Mouse (Mus musculus) liver, adult 2 months (tissue): ENCODE measurements around the gene Stk24. TPM values are rescaled to one million over a fixed set of nuclear protein-coding genes. Genes with fewer than 3 reads are reported as not detected.

Experiments
- DNase-seq: peaks from one replicate; pipeline ENCODE4 v3.0.0-alpha.2; 2011; ENCODE audit warnings: low read depth, low spot score; ENCODE audit errors: extremely low read depth
- H3K27ac ChIP-seq: fragments of 200-500 bp; replicated peaks from 2 replicates; pipeline ENCODE4 v1.5.1; 2012; ENCODE audit warnings: low read depth, mild to moderate bottlenecking, control low read depth, inconsistent platforms, low read length; ENCODE audit not compliant: insufficient read depth
- H3K27me3 ChIP-seq: fragments of 200-500 bp; 2 replicates; pipeline ENCODE4 v1.6.1; 2012; ENCODE audit warnings: mild to moderate bottlenecking, moderate library complexity, low read length, inconsistent platforms; ENCODE audit not compliant: control insufficient read depth, insufficient read depth
- H3K36me3 ChIP-seq: fragments of 200-500 bp; 2 replicates; pipeline ENCODE4 v1.6.1; 2012; ENCODE audit warnings: low read length, inconsistent platforms; ENCODE audit not compliant: control insufficient read depth, insufficient read depth
- H3K4me1 ChIP-seq: fragments of 200-500 bp; 2 replicates; pipeline ENCODE4 v1.6.1; 2011; ENCODE audit warnings: low read length; ENCODE audit not compliant: control insufficient read depth, insufficient read depth
- H3K4me3 ChIP-seq: fragments of 200-500 bp; 2 replicates; pipeline ENCODE4 v1.5.1; 2011; ENCODE audit warnings: low read depth, mild to moderate bottlenecking, control low read depth, low read length, moderate library complexity; ENCODE audit not compliant: insufficient read depth
- H3K79me2 ChIP-seq: fragments of 200-500 bp; 2 replicates; pipeline ENCODE4 v1.6.1; 2012; ENCODE audit warnings: inconsistent platforms, mild to moderate bottlenecking, low read length, moderate library complexity; ENCODE audit not compliant: control insufficient read depth, insufficient read depth
- H3K9ac ChIP-seq: fragments of 200-500 bp; 2 replicates; pipeline ENCODE4 v1.6.1; 2012; ENCODE audit warnings: low read depth, mild to moderate bottlenecking, control low read depth, inconsistent platforms, low read length
- CTCF ChIP-seq: fragments of 200-500 bp; IDR thresholded peaks from 2 replicates; pipeline ENCODE4 v1.5.1; 2011; ENCODE audit warnings: low read depth, low read length, control low read depth
- POLR2A ChIP-seq: fragments of 200-500 bp; IDR thresholded peaks from 2 replicates; pipeline ENCODE4 v1.6.1; 2011; ENCODE audit warnings: low read length, control low read depth; ENCODE audit not compliant: insufficient read depth; ENCODE audit errors: extremely low read depth
- WGBS: fragments of 180-500 bp; shearing (Covaris S2); methylation state at CpG from one replicate; pipeline ENCODE4 v1.1.7; 2018; 5-methylcytosine and 5-hydroxymethylcytosine counted together
- polyA plus RNA-seq: library from polyadenylated mRNA; depleted of rRNA; stranded (reverse); fragments of >200 nt; gene quantifications from 2 replicates; pipeline ENCODE4 v1.2.3, GENCODE M21; 2012
- total RNA-seq: library from RNA; depleted of rRNA; stranded (reverse); fragments of >200 nt; gene quantifications from 2 replicates; pipeline ENCODE4 v1.2.3, GENCODE M21; 2014

Stk24 gene
- total and polyA plus RNA-seq, 2 experiments, result 9.3 to 10.1 TPM

DNA sequence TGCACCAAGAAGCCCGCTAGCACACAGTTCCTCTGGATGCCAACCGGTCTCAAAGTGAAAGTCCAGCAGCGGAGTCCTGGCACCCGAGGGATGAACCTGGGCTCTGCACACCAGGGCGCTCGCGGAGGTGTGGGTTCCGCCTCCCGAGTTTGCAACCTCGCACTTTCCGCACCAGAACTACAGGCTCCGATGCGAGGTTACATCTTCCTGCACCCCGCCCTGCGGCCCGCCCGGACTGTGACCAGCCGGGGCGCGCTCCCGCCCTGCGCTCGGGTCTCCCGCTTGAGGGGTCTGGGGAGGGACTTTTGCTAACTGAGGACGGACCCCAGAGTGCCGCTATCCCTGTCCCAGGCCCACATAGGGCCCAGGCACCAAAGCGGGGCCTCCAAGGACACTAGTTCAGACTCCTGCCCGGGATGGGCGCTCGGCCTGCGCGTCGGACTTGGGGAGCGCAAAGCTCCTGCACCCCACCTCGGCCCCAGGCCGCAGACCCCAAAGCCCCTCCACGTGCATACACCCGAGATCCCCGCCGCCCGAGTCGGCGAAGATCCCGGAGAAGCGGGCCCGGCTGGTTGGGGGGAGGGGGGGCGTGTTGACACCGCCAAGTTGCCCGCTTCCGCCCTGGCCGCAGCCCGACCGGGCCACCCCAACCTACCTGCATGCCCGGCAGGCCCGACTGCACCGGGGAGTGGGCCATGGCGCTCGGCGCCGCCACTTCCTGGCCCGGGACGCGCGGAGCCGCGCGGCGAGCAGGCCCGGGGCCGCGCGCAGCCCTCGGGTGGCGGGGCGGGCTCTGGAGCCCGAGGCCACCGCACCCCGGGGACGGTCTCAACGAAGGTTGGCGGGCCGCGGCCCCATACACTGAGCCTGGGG is 1.3 kb downstream of the Stk24 start:
- under 1% methylated on average over 79 of the region's 83 CpGs for WGBS
- Histone ChIP-seq H3K79me2 (peaks cover 36% of the 10 kb centered on the region), H3K4me1 (peaks cover 7% of the 10 kb centered on the region), H3K27me3 (no peaks in the 10 kb centered on the region), H3K9ac (peak overlapping the region; percentile 89), H3K36me3 (no peaks in the 10 kb centered on the region), H3K27ac (peak overlapping the region; percentile 83), H3K4me3 (peak overlapping the region; percentile 80)
- peak; percentile 86 for DNase-seq
- TF ChIP-seq POLR2A (no peak), CTCF (no peak)

GRCm38 (mm10) chr14:121376566-121376965 is 3.2 kb downstream of the Stk24 start:
- H3K27me3 ChIP-seq, result no peaks in the 10 kb centered on the region
- no peak overlapping the region for H3K4me3 ChIP-seq
- peaks cover 51% of the 10 kb centered on the region for H3K79me2 ChIP-seq
- no peak for DNase-seq
- TF ChIP-seq POLR2A, result no peak
- no peak for TF ChIP-seq CTCF
- H3K9ac ChIP-seq, result no peak overlapping the region
- no peaks in the 10 kb centered on the region for H3K36me3 ChIP-seq
- 42% methylated on average over 6 of the region's 6 CpGs for WGBS
- peaks cover 11% of the 10 kb centered on the region for H3K4me1 ChIP-seq
- no peak overlapping the region for H3K27ac ChIP-seq

DNA sequence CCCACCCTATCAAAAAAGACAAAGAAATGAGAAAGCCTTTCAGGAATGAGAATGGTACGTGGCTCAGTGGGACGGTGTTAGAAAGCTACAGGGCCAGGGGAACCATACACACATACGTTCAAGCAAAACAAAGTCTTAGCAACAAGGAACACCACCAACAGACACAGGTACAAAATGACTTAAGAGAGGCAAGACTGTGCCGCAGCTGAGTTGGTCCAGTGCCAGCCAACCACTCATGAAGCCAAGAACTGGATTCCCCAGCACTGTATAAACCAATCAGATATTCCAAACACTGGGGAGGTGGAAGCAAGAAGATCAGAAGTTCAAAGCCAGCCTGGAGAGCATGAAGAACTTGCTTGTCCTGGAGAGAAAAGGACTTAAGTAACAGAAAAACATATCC is 5.9 kb downstream of the Stk24 start:
- Histone ChIP-seq H3K4me3 (no peak overlapping the region), H3K27me3 (no peaks in the 10 kb centered on the region), H3K79me2 (peaks cover 71% of the 10 kb centered on the region), H3K36me3 (no peaks in the 10 kb centered on the region), H3K4me1 (peaks cover 11% of the 10 kb centered on the region), H3K9ac (no peak overlapping the region), H3K27ac (no peak overlapping the region)
- 80% methylated on average over 4 of the region's 4 CpGs for WGBS
- TF ChIP-seq CTCF (no peak), POLR2A (no peak)
- DNase-seq, result peak; percentile 28

- no peak for DNase-seq
- Histone ChIP-seq H3K27ac (no peak overlapping the region), H3K79me2 (peaks cover 66% of the 10 kb centered on the region), H3K4me3 (no peak overlapping the region), H3K4me1 (peaks cover 13% of the 10 kb centered on the region), H3K9ac (no peak overlapping the region), H3K27me3 (no peaks in the 10 kb centered on the region), H3K36me3 (no peaks in the 10 kb centered on the region)
- WGBS, result 85% methylated on average over 9 of the region's 9 CpGs
- TF ChIP-seq CTCF, result no peak
Observed at GRCm38 (mm10) chr14:121373020-121373419, 6.8 kb downstream of the Stk24 start.

GRCm38 (mm10) chr14:121371911-121372820 is 7.6 kb downstream of the Stk24 start:
- no peaks in the 10 kb centered on the region for H3K27me3 ChIP-seq
- peaks cover 12% of the 10 kb centered on the region for H3K4me1 ChIP-seq
- 66% methylated on average over 5 of the region's 5 CpGs for WGBS
- no peaks in the 10 kb centered on the region for H3K36me3 ChIP-seq
- peak; percentile 26 for DNase-seq
- TF ChIP-seq POLR2A, result no peak
- TF ChIP-seq CTCF, result no peak
- H3K9ac ChIP-seq, result no peak overlapping the region
- H3K79me2 ChIP-seq, result peaks cover 67% of the 10 kb centered on the region
- no peak overlapping the region for H3K4me3 ChIP-seq
- H3K27ac ChIP-seq, result no peak overlapping the region
